17 mouse cellular contexts compared by ENCODE assay signal in the genomic region with DNA sequence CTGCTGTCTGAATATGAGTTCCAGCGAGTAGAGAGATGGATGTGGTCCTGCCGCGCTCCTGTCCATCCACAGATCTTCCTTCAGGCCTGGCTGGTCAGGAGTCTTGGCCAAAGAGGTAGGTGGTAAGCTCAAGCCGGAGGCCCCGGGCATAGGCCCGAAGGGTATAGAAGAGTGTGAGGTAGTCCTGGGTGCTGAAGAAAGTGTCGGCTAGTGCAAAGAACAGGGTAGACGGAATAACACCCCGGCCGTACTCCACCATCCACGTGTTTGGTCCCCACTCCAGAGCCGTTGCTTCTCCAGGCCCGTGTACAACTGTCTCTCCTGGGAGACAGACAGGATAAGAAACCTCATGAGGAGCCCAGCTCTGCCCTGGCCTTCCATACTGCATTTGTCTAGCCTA. TPM values are rescaled to one million over a fixed set of nuclear protein-coding genes. Genes with fewer than 3 reads are reported as not detected.
DNase-seq lines count a peak whose midpoint lies in the region; ATAC-seq and TF ChIP-seq lines count a peak whose summit lies in the region.
"Had no signal": no experiment of that assay in that cellular context is flagged by ENCODE, and none has a peak within 500 bp of the region (broad histone marks: within the 10 kb centered on the region; RNA-seq: fewer than 3 reads in every experiment).

No protein-coding gene starts in this region.

- H3K4me2 ChIP-seq in hindbrain, embryonic 12.5 days (replicated peaks), result peak overlapping the region; percentile 90; the same call in 1 of the 2 replicates
- no peak overlapping the region for H3K4me2 ChIP-seq in hindbrain, embryonic 11.5 days (replicated peaks; ENCODE audit: low read depth, low read length)
- no peak overlapping the region for H3K4me2 ChIP-seq in midbrain, embryonic 11.5 days
- H3K4me2 ChIP-seq in neural tube, embryonic 13.5 days, result peak overlapping the region; percentile 84

- no peak for ATAC-seq in hindbrain, embryonic 12.5 days (ENCODE audit: low FRiP score)
- no peak for ATAC-seq in hindbrain, embryonic 11.5 days (ENCODE audit: low FRiP score)
- ATAC-seq in midbrain, embryonic 11.5 days (ENCODE audit: low FRiP score), result no peak
- ATAC-seq in neural tube, embryonic 13.5 days (ENCODE audit: low read depth), result no peak
- ATAC-seq in megakaryocyte, adult 5-6 weeks (ENCODE audit: poor library complexity, severe bottlenecking), result no peak
- ATAC-seq: activated CD4-positive, CD25-positive, alpha-beta regulatory T cell, adult 4 months had no signal

- H3K9ac ChIP-seq in hindbrain, embryonic 12.5 days, result 0 out of 2 replicates have a peak overlapping the region, but pooled peaks have one; percentile 24
- H3K9ac ChIP-seq in hindbrain, embryonic 11.5 days (ENCODE audit: low read depth, low read length), result no peak overlapping the region
- no peak overlapping the region for H3K9ac ChIP-seq in midbrain, embryonic 11.5 days (ENCODE audit: low read length)
- H3K9ac ChIP-seq in neural tube, embryonic 13.5 days, result no peak overlapping the region
- H3K9ac ChIP-seq: lung, embryonic 14.5 days had no signal

- DNase-seq in hindbrain, embryonic 11.5 days (ENCODE audit: low spot score), result no peak
- no peak for DNase-seq in midbrain, embryonic 10.5 days (ENCODE audit: low spot score)
- no peak for DNase-seq in midbrain, embryonic 11.5 days (ENCODE audit: low spot score, missing footprints)
- DNase-seq: cerebellum, adult 2 months; gastrocnemius, postnatal 36 days; heart, postnatal 10 days; kidney, adult 8-10 months; left cerebral cortex, postnatal 4 days; lung, embryonic 14.5 days; right cerebral cortex, postnatal 25 days; thymus, postnatal 4 days had no signal

- WGBS in hindbrain, embryonic 12.5 days, result 96% methylated on average over 13 of the region's 13 CpGs
- 95% methylated on average over 13 of the region's 13 CpGs for WGBS in hindbrain, embryonic 11.5 days
- WGBS in midbrain, embryonic 10.5 days, result 89% methylated on average over 13 of the region's 13 CpGs
- 92% methylated on average over 13 of the region's 13 CpGs for WGBS in midbrain, embryonic 11.5 days
- 91% methylated on average over 13 of the region's 13 CpGs for WGBS in neural tube, embryonic 13.5 days

- no peaks in the 10 kb centered on the region; the same call in 1 of the 2 replicates for H3K9me3 ChIP-seq in hindbrain, embryonic 12.5 days (replicated peaks)
- H3K9me3 ChIP-seq in hindbrain, embryonic 11.5 days (ENCODE audit: control insufficient read depth, low read length), result no peaks in the 10 kb centered on the region
- peaks cover 6% of the 10 kb centered on the region; the same call in 1 of the 2 replicates for H3K9me3 ChIP-seq in midbrain, embryonic 10.5 days (replicated peaks)
- no peaks in the 10 kb centered on the region for H3K9me3 ChIP-seq in midbrain, embryonic 11.5 days (ENCODE audit: control insufficient read depth, low read length)
- no peaks in the 10 kb centered on the region for H3K9me3 ChIP-seq in neural tube, embryonic 13.5 days

- TF ChIP-seq CTCF in embryonic fibroblast, embryonic 13.5 days (IDR thresholded peaks at IDR 0.05; ENCODE audit: borderline replicate concordance, insufficient read depth, low read length), result no peak

- no peaks in the 10 kb centered on the region for H3K27me3 ChIP-seq in hindbrain, embryonic 12.5 days
- no peaks in the 10 kb centered on the region for H3K27me3 ChIP-seq in hindbrain, embryonic 11.5 days (ENCODE audit: control insufficient read depth, insufficient read depth, low read length)
- H3K27me3 ChIP-seq in midbrain, embryonic 10.5 days (ENCODE audit: low read depth, poor library complexity, severe bottlenecking), result 0 out of 2 replicates have a peak, but pooled peaks cover 5% of the 10 kb centered on the region
- H3K27me3 ChIP-seq in midbrain, embryonic 11.5 days (ENCODE audit: control insufficient read depth, insufficient read depth, low read length), result peaks cover 2% of the 10 kb centered on the region; the same call in 1 of the 2 replicates
- no peaks in the 10 kb centered on the region for H3K27me3 ChIP-seq in neural tube, embryonic 13.5 days

- no peak overlapping the region for H3K4me3 ChIP-seq in hindbrain, embryonic 12.5 days
- no peak overlapping the region for H3K4me3 ChIP-seq in hindbrain, embryonic 11.5 days (ENCODE audit: low read depth, low read length)
- H3K4me3 ChIP-seq in midbrain, embryonic 10.5 days, result peak overlapping the region; percentile 73; the same call in 1 of the 2 replicates
- H3K4me3 ChIP-seq in midbrain, embryonic 11.5 days (ENCODE audit: low read depth, low read length), result no peak overlapping the region
- H3K4me3 ChIP-seq in embryonic fibroblast, embryonic 13.5 days (ENCODE audit: insufficient read depth, low read length), result 0 out of 2 replicates have a peak overlapping the region, but pooled peaks have one; percentile 86
- H3K4me3 ChIP-seq in neural tube, embryonic 13.5 days, result no peak overlapping the region

- TF ChIP-seq POLR2A in embryonic fibroblast, embryonic 13.5 days (IDR thresholded peaks at IDR 0.05; ENCODE audit: low read depth, low read length), result no peak

- H3K4me1 ChIP-seq in hindbrain, embryonic 12.5 days, result peaks cover 17% of the 10 kb centered on the region
- no peaks in the 10 kb centered on the region for H3K4me1 ChIP-seq in hindbrain, embryonic 11.5 days (replicated peaks; ENCODE audit: control insufficient read depth, insufficient read depth, low read length)
- peaks cover 28% of the 10 kb centered on the region for H3K4me1 ChIP-seq in midbrain, embryonic 10.5 days
- peaks cover 12% of the 10 kb centered on the region for H3K4me1 ChIP-seq in midbrain, embryonic 11.5 days (ENCODE audit: control insufficient read depth, insufficient read depth, low read length)
- H3K4me1 ChIP-seq in embryonic fibroblast, embryonic 13.5 days (ENCODE audit: control insufficient read depth, insufficient read depth, low read length), result 0 out of 2 replicates have a peak, but pooled peaks cover 2% of the 10 kb centered on the region
- peaks cover 19% of the 10 kb centered on the region for H3K4me1 ChIP-seq in neural tube, embryonic 13.5 days (replicated peaks)

- no peak overlapping the region for H3K27ac ChIP-seq in hindbrain, embryonic 12.5 days
- H3K27ac ChIP-seq in hindbrain, embryonic 11.5 days (ENCODE audit: low read depth, low read length), result no peak overlapping the region
- H3K27ac ChIP-seq in midbrain, embryonic 10.5 days (replicated peaks), result no peak overlapping the region
- H3K27ac ChIP-seq in midbrain, embryonic 11.5 days (ENCODE audit: low read depth, low read length), result no peak overlapping the region
- no peak overlapping the region for H3K27ac ChIP-seq in embryonic fibroblast, embryonic 13.5 days (ENCODE audit: insufficient read depth, low read length)
- H3K27ac ChIP-seq in neural tube, embryonic 13.5 days (replicated peaks), result no peak overlapping the region

- peaks cover 13% of the 10 kb centered on the region; the same call in 1 of the 2 replicates for H3K36me3 ChIP-seq in hindbrain, embryonic 12.5 days
- 0 out of 2 replicates have a peak, but pooled peaks cover 4% of the 10 kb centered on the region for H3K36me3 ChIP-seq in hindbrain, embryonic 11.5 days (ENCODE audit: control insufficient read depth, insufficient read depth, low read length)
- H3K36me3 ChIP-seq in midbrain, embryonic 10.5 days, result peaks cover 18% of the 10 kb centered on the region
- H3K36me3 ChIP-seq in midbrain, embryonic 11.5 days (ENCODE audit: control insufficient read depth, insufficient read depth, low read length), result peaks cover 8% of the 10 kb centered on the region; the same call in 1 of the 2 replicates
- peaks cover 12% of the 10 kb centered on the region for H3K36me3 ChIP-seq in neural tube, embryonic 13.5 days

RNA-seq across cellular contexts. Expression of a gene that starts 8.3 kb away (rescaled TPM):
- 1.1 TPM in 2 replicates for polyA plus RNA-seq in hindbrain, embryonic 12.5 days (2016; fragmentation: Nextera tagmentation; extraction: Ambion mirVana)
- polyA plus RNA-seq in hindbrain, embryonic 11.5 days (2014; fragmentation: Nextera tagmentation; extraction: Ambion mirVana), result 0.68 and 0.93 TPM in 2 replicates
- 0.28 and 0.63 TPM in 2 replicates for polyA plus RNA-seq in midbrain, embryonic 10.5 days (2016; fragmentation: Nextera tagmentation; extraction: Ambion mirVana)
- polyA plus RNA-seq in midbrain, embryonic 11.5 days (2014; fragmentation: Nextera tagmentation; extraction: Ambion mirVana), result 0.72 and 1.8 TPM in 2 replicates
- polyA plus RNA-seq in embryonic fibroblast, embryonic 13.5 days (2011; ENCODE audit: insufficient read length, low read depth, missing spikeins), result not detected in 2 replicates
- 1.6 and 2.2 TPM in 2 replicates for polyA plus RNA-seq in neural tube, embryonic 13.5 days (2015; fragmentation: Nextera tagmentation; extraction: Ambion mirVana)
- total RNA-seq in megakaryocyte, adult 5-6 weeks (2015), result not detected in 2 replicates
- total RNA-seq in megakaryocyte, adult 5-6 weeks (2017), result not detected in 2 replicates
- total RNA-seq: gastrocnemius, postnatal 36 days; heart, postnatal 10 days; megakaryocyte-erythroid progenitor cell, adult 5-6 weeks had no signal
- polyA plus RNA-seq: activated CD4-positive, CD25-positive, alpha-beta regulatory T cell, adult 4 months; lung, embryonic 14.5 days had no signal

RNA-seq across cellular contexts. Expression of a gene that starts 15.8 kb away (rescaled TPM):
- 31.0 and 33.4 TPM in 2 replicates for polyA plus RNA-seq in hindbrain, embryonic 12.5 days (2016; fragmentation: Nextera tagmentation; extraction: Ambion mirVana)
- 24.0 and 26.1 TPM in 2 replicates for polyA plus RNA-seq in hindbrain, embryonic 11.5 days (2014; fragmentation: Nextera tagmentation; extraction: Ambion mirVana)
- polyA plus RNA-seq in midbrain, embryonic 10.5 days (2016; fragmentation: Nextera tagmentation; extraction: Ambion mirVana), result 19.1 and 21.4 TPM in 2 replicates
- 19.5 and 19.7 TPM in 2 replicates for polyA plus RNA-seq in midbrain, embryonic 11.5 days (2014; fragmentation: Nextera tagmentation; extraction: Ambion mirVana)
- polyA plus RNA-seq in embryonic fibroblast, embryonic 13.5 days (2011; ENCODE audit: insufficient read length, low read depth, missing spikeins), result 25.1 and 25.5 TPM in 2 replicates
- 35.4 and 38.0 TPM in 2 replicates for polyA plus RNA-seq in neural tube, embryonic 13.5 days (2015; fragmentation: Nextera tagmentation; extraction: Ambion mirVana)
- total RNA-seq in megakaryocyte, adult 5-6 weeks (2015), result 20.4 and 21.7 TPM in 2 replicates
- total RNA-seq in megakaryocyte, adult 5-6 weeks (2017), result 18.7 and 24.3 TPM in 2 replicates

RNA-seq across cellular contexts. Expression of a gene that starts 16.3 kb away (rescaled TPM):
- polyA plus RNA-seq in hindbrain, embryonic 12.5 days (2016; fragmentation: Nextera tagmentation; extraction: Ambion mirVana), result 191 and 199 TPM in 2 replicates
- polyA plus RNA-seq in hindbrain, embryonic 11.5 days (2014; fragmentation: Nextera tagmentation; extraction: Ambion mirVana), result 187 and 192 TPM in 2 replicates
- polyA plus RNA-seq in midbrain, embryonic 10.5 days (2016; fragmentation: Nextera tagmentation; extraction: Ambion mirVana), result 150 and 167 TPM in 2 replicates
- 154 and 155 TPM in 2 replicates for polyA plus RNA-seq in midbrain, embryonic 11.5 days (2014; fragmentation: Nextera tagmentation; extraction: Ambion mirVana)
- polyA plus RNA-seq in embryonic fibroblast, embryonic 13.5 days (2011; ENCODE audit: insufficient read length, low read depth, missing spikeins), result 81.6 and 98.1 TPM in 2 replicates
- 278 and 317 TPM in 2 replicates for polyA plus RNA-seq in neural tube, embryonic 13.5 days (2015; fragmentation: Nextera tagmentation; extraction: Ambion mirVana)
- 80.5 and 92.2 TPM in 2 replicates for total RNA-seq in megakaryocyte, adult 5-6 weeks (2015)
- total RNA-seq in megakaryocyte, adult 5-6 weeks (2017), result 73.5 and 100 TPM in 2 replicates

RNA-seq across cellular contexts. Expression of a gene that starts 16.7 kb away (rescaled TPM):
- polyA plus RNA-seq in hindbrain, embryonic 12.5 days (2016; fragmentation: Nextera tagmentation; extraction: Ambion mirVana), result 54.2 and 58.9 TPM in 2 replicates
- 71.5 and 71.9 TPM in 2 replicates for polyA plus RNA-seq in hindbrain, embryonic 11.5 days (2014; fragmentation: Nextera tagmentation; extraction: Ambion mirVana)
- 87.3 and 96.3 TPM in 2 replicates for polyA plus RNA-seq in midbrain, embryonic 10.5 days (2016; fragmentation: Nextera tagmentation; extraction: Ambion mirVana)
- 67.5 and 70.8 TPM in 2 replicates for polyA plus RNA-seq in midbrain, embryonic 11.5 days (2014; fragmentation: Nextera tagmentation; extraction: Ambion mirVana)
- polyA plus RNA-seq in embryonic fibroblast, embryonic 13.5 days (2011; ENCODE audit: insufficient read length, low read depth, missing spikeins), result 78.6 and 103 TPM in 2 replicates
- polyA plus RNA-seq in neural tube, embryonic 13.5 days (2015; fragmentation: Nextera tagmentation; extraction: Ambion mirVana), result 75.1 and 75.2 TPM in 2 replicates
- 54.5 and 70.0 TPM in 2 replicates for total RNA-seq in megakaryocyte, adult 5-6 weeks (2015)
- 66.2 and 71.0 TPM in 2 replicates for total RNA-seq in megakaryocyte, adult 5-6 weeks (2017)

RNA-seq across cellular contexts. Expression of a gene that starts 25.9 kb away (rescaled TPM):
- polyA plus RNA-seq in hindbrain, embryonic 12.5 days (2016; fragmentation: Nextera tagmentation; extraction: Ambion mirVana), result 55.6 and 66.5 TPM in 2 replicates
- 80.0 and 84.1 TPM in 2 replicates for polyA plus RNA-seq in hindbrain, embryonic 11.5 days (2014; fragmentation: Nextera tagmentation; extraction: Ambion mirVana)
- 86.4 and 91.5 TPM in 2 replicates for polyA plus RNA-seq in midbrain, embryonic 10.5 days (2016; fragmentation: Nextera tagmentation; extraction: Ambion mirVana)
- polyA plus RNA-seq in midbrain, embryonic 11.5 days (2014; fragmentation: Nextera tagmentation; extraction: Ambion mirVana), result 69.3 and 85.9 TPM in 2 replicates
- 14.0 and 16.2 TPM in 2 replicates for polyA plus RNA-seq in embryonic fibroblast, embryonic 13.5 days (2011; ENCODE audit: insufficient read length, low read depth, missing spikeins)
- 62.6 and 63.4 TPM in 2 replicates for polyA plus RNA-seq in neural tube, embryonic 13.5 days (2015; fragmentation: Nextera tagmentation; extraction: Ambion mirVana)
- 15.8 and 18.2 TPM in 2 replicates for total RNA-seq in megakaryocyte, adult 5-6 weeks (2015)
- total RNA-seq in megakaryocyte, adult 5-6 weeks (2017), result 15.5 and 26.2 TPM in 2 replicates

Comparison
In these comparisons a context has a peak if more than half of its experiments do, and no peak if none do; other contexts are left out.
1. H3K4me2 ChIP-seq: peak in hindbrain, embryonic 12.5 days (single experiment) and neural tube, embryonic 13.5 days (single experiment); none in hindbrain, embryonic 11.5 days (single experiment) and midbrain, embryonic 11.5 days (single experiment).
2. H3K4me3 ChIP-seq: peak in midbrain, embryonic 10.5 days (single experiment) and embryonic fibroblast, embryonic 13.5 days (single experiment); none in hindbrain, embryonic 12.5 days (single experiment), hindbrain, embryonic 11.5 days (single experiment), midbrain, embryonic 11.5 days (single experiment) and neural tube, embryonic 13.5 days (single experiment).